Mouse (Mus musculus): ENCODE results near the gene Cd19. TPM values are rescaled to one million over a fixed set of nuclear protein-coding genes. Genes with fewer than 3 reads are reported as not detected.

Cd19 gene
- polyA plus RNA-seq, 1 experiment, result 0.23 TPM

DNA sequence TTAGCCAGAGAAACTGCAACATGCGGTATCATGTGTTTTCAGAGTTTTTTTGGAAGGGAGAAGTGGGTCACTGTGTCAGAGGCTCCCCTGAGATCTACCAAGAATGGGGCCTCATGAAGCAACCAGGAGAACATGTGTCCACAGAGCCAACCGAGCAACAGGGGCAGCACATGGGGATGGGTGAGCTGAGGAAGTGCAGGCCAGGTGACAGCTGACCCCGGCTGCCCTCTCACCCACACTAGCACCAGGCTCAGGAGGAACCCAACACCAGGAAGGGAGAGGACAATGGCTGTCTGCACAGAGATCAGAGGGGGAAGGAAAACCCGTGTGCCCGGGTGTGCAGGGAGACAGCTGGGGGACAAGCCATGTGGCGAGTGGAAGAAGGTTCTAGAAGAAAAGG, 40.2 kb downstream of the Cd19 start:
- Histone ChIP-seq H3K27ac (ENCODE audit: insufficient read depth, low read length) (no peak overlapping the region), H3K4me3 (replicated peaks; ENCODE audit: insufficient read depth, low read depth, low read length) (no peak overlapping the region), H3K27me3 (ENCODE audit: control insufficient read depth, insufficient read depth, low read length) (no peaks in the 10 kb centered on the region), H3K4me1 (ENCODE audit: control insufficient read depth, insufficient read depth, low read length) (peaks cover 4% of the 10 kb centered on the region; the same call in 1 of the 2 replicates)
- TF ChIP-seq POLR2A (IDR thresholded peaks at IDR 0.05; ENCODE audit: borderline replicate concordance, insufficient read depth, low read length), result no peak
- no peak for TF ChIP-seq CTCF (IDR thresholded peaks at IDR 0.05; ENCODE audit: borderline replicate concordance, insufficient read depth, low read depth, low read length)
- DNase-seq, result no peak
- 80% methylated on average over 6 of the region's 6 CpGs for WGBS

DNA sequence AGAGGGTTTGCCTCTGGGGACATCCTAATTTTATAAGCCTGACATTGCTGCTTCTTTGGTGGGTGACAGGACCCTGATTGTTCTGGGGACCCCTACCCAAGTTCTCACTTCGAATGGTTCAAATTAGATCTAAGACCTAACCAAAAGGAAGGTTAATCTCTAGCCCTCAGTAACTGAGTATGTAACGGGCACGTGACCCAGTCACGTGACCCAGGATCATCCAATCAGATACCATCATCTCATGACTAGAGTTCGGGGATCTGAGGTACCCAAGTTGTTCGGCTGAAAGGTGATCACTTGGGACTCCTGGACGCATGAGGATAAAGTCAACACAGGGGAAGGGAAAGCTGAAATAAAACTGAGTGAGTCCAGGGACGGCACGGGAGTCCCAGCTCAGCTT, 41.7 kb downstream of the Cd19 start:
- Histone ChIP-seq H3K4me1 (ENCODE audit: control insufficient read depth, insufficient read depth, low read length) (peaks cover 4% of the 10 kb centered on the region; the same call in 1 of the 2 replicates), H3K27me3 (ENCODE audit: control insufficient read depth, insufficient read depth, low read length) (no peaks in the 10 kb centered on the region), H3K4me3 (replicated peaks; ENCODE audit: insufficient read depth, low read depth, low read length) (no peak overlapping the region), H3K27ac (ENCODE audit: insufficient read depth, low read length) (no peak overlapping the region)
- no peak for DNase-seq
- TF ChIP-seq CTCF (IDR thresholded peaks at IDR 0.05; ENCODE audit: borderline replicate concordance, insufficient read depth, low read depth, low read length) (no peak), POLR2A (IDR thresholded peaks at IDR 0.05; ENCODE audit: borderline replicate concordance, insufficient read depth, low read length) (no peak)
- 85% methylated on average over 9 of the region's 9 CpGs for WGBS

DNA sequence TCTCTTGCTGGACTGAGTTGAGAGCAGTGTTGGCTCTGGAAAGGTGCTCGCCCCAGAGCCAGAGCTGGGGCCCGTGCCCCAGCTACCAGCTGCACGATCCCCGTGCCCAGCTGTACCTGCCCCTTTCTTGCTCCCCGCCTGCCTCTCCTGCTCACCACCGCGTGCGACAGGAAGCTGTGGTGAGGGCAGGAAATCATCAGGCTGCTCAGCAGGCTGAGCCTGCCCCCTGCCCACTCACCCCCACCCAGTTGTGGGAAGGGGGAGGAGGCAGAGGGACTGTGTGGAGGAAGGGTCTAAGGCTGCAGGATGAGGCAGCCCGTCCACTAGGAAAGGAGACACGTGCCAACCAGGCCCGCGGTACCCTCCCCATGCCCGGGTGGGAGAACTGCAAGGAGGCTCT, 45.3 kb downstream of the Cd19 start, which contains the start of gene Lat:
Gene Lat (minus strand): TSS at position 178 of the 400 bp plus-strand sequence.
- no peak within 1 kb of the TSS for H3K4me3 ChIP-seq (replicated peaks; ENCODE audit: insufficient read depth, low read depth, low read length)
- H3K27ac ChIP-seq (ENCODE audit: insufficient read depth, low read length), result no peak within 1 kb of the TSS
- WGBS, result 72% methylated on average over 13 of the region's 13 CpGs
- no peak for TF ChIP-seq POLR2A (IDR thresholded peaks at IDR 0.05; ENCODE audit: borderline replicate concordance, insufficient read depth, low read length)
- TF ChIP-seq CTCF (IDR thresholded peaks at IDR 0.05; ENCODE audit: borderline replicate concordance, insufficient read depth, low read depth, low read length), result no peak
- no peaks in the 10 kb centered on the region for H3K4me1 ChIP-seq (ENCODE audit: control insufficient read depth, insufficient read depth, low read length)
- no peak for DNase-seq
- H3K27me3 ChIP-seq (ENCODE audit: control insufficient read depth, insufficient read depth, low read length), result no peaks in the 10 kb centered on the region

DNA sequence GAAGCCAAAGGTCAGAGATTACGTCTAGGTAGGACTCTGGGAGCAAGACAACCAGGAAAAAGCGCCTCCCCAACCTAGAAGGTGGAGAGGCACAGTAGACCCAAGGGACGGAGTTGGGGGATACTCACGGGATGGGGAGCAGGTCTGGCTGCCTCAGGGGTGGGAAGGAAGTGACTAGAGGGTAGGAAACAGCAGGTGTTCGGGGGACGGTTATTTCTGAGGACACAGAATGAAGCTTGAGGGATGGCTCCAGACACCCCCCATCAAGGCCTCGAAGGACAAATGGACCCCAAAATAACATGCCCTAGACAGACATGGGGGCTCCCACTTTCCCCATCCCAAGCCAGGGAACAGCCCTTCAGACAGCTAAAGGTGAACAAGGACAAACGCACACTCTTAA, 46.3 kb downstream of the Cd19 start:
- Histone ChIP-seq H3K27ac (ENCODE audit: insufficient read depth, low read length) (no peak overlapping the region), H3K4me3 (replicated peaks; ENCODE audit: insufficient read depth, low read depth, low read length) (no peak overlapping the region), H3K27me3 (ENCODE audit: control insufficient read depth, insufficient read depth, low read length) (no peaks in the 10 kb centered on the region), H3K4me1 (ENCODE audit: control insufficient read depth, insufficient read depth, low read length) (no peaks in the 10 kb centered on the region)
- WGBS, result 88% methylated on average over 8 of the region's 8 CpGs
- TF ChIP-seq CTCF (IDR thresholded peaks at IDR 0.05; ENCODE audit: borderline replicate concordance, insufficient read depth, low read depth, low read length) (no peak), POLR2A (IDR thresholded peaks at IDR 0.05; ENCODE audit: borderline replicate concordance, insufficient read depth, low read length) (no peak)
- DNase-seq, result no peak

DNA sequence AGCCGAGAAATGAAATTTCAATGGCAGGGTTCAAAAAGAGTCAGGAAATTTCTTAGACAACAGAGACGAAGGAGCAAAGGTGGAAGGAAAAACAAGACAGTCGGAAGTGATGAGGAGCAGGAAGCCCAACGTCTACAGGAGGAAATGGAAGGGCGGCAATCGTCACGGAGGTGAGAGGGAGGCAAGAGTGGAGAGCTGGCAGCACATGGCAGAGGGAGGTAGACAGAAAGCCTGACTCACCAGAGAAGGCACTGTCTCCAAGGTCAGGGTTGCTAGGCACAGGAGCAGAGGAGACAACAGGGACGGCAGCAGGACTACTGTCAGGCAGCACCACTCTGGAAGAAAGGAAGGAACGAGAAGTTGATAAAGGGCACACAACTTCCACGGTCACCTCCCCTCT, 47.1 kb downstream of the Cd19 start:
- no peak overlapping the region for H3K27ac ChIP-seq (ENCODE audit: insufficient read depth, low read length)
- H3K27me3 ChIP-seq (ENCODE audit: control insufficient read depth, insufficient read depth, low read length), result no peaks in the 10 kb centered on the region
- no peaks in the 10 kb centered on the region for H3K4me1 ChIP-seq (ENCODE audit: control insufficient read depth, insufficient read depth, low read length)
- TF ChIP-seq CTCF (IDR thresholded peaks at IDR 0.05; ENCODE audit: borderline replicate concordance, insufficient read depth, low read depth, low read length) (no peak), POLR2A (IDR thresholded peaks at IDR 0.05; ENCODE audit: borderline replicate concordance, insufficient read depth, low read length) (no peak)
- 86% methylated on average over 10 of the region's 10 CpGs for WGBS
- H3K4me3 ChIP-seq (replicated peaks; ENCODE audit: insufficient read depth, low read depth, low read length), result no peak overlapping the region
- no peak for DNase-seq

DNA sequence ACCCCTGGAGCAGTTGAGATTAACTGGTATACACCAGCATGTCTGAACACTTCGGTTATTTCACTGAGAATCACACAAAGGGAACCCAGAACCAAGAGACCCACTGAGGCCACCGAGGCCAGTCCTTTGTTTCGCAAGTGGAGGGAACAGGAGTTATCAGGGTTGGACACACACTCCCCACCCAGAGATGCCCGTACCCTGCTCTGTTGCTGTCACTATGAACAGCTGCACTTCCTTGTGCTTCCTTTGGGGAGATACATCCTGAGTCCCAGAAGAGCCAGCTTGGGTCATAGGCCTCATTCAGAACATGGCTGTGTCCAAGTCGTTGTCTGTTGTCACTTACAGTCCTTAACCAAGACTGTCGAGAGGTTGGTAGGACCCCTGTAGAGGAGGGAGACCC, 51.7 kb downstream of the Cd19 start:
- Histone ChIP-seq H3K4me1 (ENCODE audit: control insufficient read depth, insufficient read depth, low read length) (no peaks in the 10 kb centered on the region), H3K27ac (ENCODE audit: insufficient read depth, low read length) (no peak overlapping the region), H3K4me3 (replicated peaks; ENCODE audit: insufficient read depth, low read depth, low read length) (no peak overlapping the region), H3K27me3 (ENCODE audit: control insufficient read depth, insufficient read depth, low read length) (no peaks in the 10 kb centered on the region)
- TF ChIP-seq CTCF (IDR thresholded peaks at IDR 0.05; ENCODE audit: borderline replicate concordance, insufficient read depth, low read depth, low read length), result no peak
- 73% methylated on average over 6 of the region's 6 CpGs for WGBS
- no peak for DNase-seq

DNA sequence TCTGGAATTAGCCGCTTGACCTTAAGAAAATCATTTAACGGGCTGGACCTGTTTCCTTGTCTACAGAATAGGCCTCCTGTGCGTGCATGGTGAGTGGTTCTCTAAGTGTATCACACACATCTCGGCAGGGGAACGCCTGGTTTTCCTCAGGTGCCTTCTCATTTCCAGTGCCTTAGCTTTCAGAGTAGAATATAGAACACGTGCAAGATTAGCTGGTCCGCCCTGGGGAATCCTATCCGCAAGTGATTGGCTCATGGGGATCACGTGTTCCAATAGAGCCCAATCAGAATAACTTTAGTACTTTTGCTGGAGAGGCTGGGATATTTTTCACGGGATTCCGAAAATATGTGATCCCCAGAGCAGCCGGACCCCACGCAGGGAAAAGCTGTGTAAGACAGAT, 55.6 kb downstream of the Cd19 start:
- no peak overlapping the region for H3K27ac ChIP-seq (ENCODE audit: insufficient read depth, low read length)
- no peak overlapping the region for H3K4me3 ChIP-seq (replicated peaks; ENCODE audit: insufficient read depth, low read depth, low read length)
- TF ChIP-seq CTCF (IDR thresholded peaks at IDR 0.05; ENCODE audit: borderline replicate concordance, insufficient read depth, low read depth, low read length) (no peak), POLR2A (IDR thresholded peaks at IDR 0.05; ENCODE audit: borderline replicate concordance, insufficient read depth, low read length) (no peak)
- H3K27me3 ChIP-seq (ENCODE audit: control insufficient read depth, insufficient read depth, low read length), result no peaks in the 10 kb centered on the region
- 75% methylated on average over 13 of the region's 13 CpGs for WGBS
- no peaks in the 10 kb centered on the region for H3K4me1 ChIP-seq (ENCODE audit: control insufficient read depth, insufficient read depth, low read length)
- no peak for DNase-seq

Other genes starting within 250 kb of the Cd19 start
- 154 and 162 TPM in 2 replicates for gene Xpo6, start 214.4 kb downstream of the Cd19 start, polyA plus RNA-seq (2012; rRNA removed)
- 227 and 282 TPM in 2 replicates for gene Sbk1, start 142.3 kb downstream of the Cd19 start, polyA plus RNA-seq (2012; rRNA removed)
- gene Lat, start 45.3 kb downstream of the Cd19 start, polyA plus RNA-seq (2012; rRNA removed), result 1.6 and 1.9 TPM in 2 replicates
- 206 and 218 TPM in 2 replicates for gene Spns1, start 37.4 kb downstream of the Cd19 start, polyA plus RNA-seq (2012; rRNA removed)
- 6.3 and 6.4 TPM in 2 replicates for gene Nfatc2ip, start 18.2 kb downstream of the Cd19 start, polyA plus RNA-seq (2012; rRNA removed)
- gene Rabep2, start 13.9 kb upstream of the Cd19 start, polyA plus RNA-seq (2012; rRNA removed), result 22.2 and 24.0 TPM in 2 replicates
- 0.38 and 0.46 TPM in 2 replicates for gene Atp2a1, start 48.2 kb upstream of the Cd19 start, polyA plus RNA-seq (2012; rRNA removed)
- 69.0 and 69.5 TPM in 2 replicates for gene Sh2b1, start 60.5 kb upstream of the Cd19 start, polyA plus RNA-seq (2012; rRNA removed)
- gene Tufm, start 72.5 kb upstream of the Cd19 start, polyA plus RNA-seq (2012; rRNA removed), result 123 and 124 TPM in 2 replicates
- 139 and 154 TPM in 2 replicates for gene Atxn2l, start 88.5 kb upstream of the Cd19 start, polyA plus RNA-seq (2012; rRNA removed)
- gene Eif3c, start 151.5 kb upstream of the Cd19 start, polyA plus RNA-seq (2012; rRNA removed), result 115 and 116 TPM in 2 replicates
- 0.87 and 0.98 TPM in 2 replicates for gene Apobr, start 170.1 kb upstream of the Cd19 start, polyA plus RNA-seq (2012; rRNA removed)
- gene Cln3, start 170.9 kb upstream of the Cd19 start, polyA plus RNA-seq (2012; rRNA removed), result 38.1 and 44.2 TPM in 2 replicates
- not detected in 2 replicates for gene Il27, start 180.1 kb upstream of the Cd19 start, polyA plus RNA-seq (2012; rRNA removed)
- gene Nupr1, start 216.0 kb upstream of the Cd19 start, polyA plus RNA-seq (2012; rRNA removed), result 9.3 and 10.6 TPM in 2 replicates
- 45.4 and 45.5 TPM in 2 replicates for gene Sgf29, start 234.4 kb upstream of the Cd19 start, polyA plus RNA-seq (2012; rRNA removed)

Data from cerebellum, adult 2 months (tissue).